Mouse (Mus musculus) brown adipose tissue, adult 24 weeks (tissue): Measurements from ENCODE around the gene Atp5h. TPM values are rescaled to one million over a fixed set of nuclear protein-coding genes. Genes with fewer than 3 reads are reported as not detected.
"Not testable (repeated sequence)": the region's sequence is repeated elsewhere in the genome, so short reads cannot be mapped to it uniquely, and the experiment has no call there.

Experiments
- H3K27ac ChIP-seq: fragments of 200-500 bp; replicated peaks from 2 replicates; pipeline ENCODE4 v1.5.1; 2012; ENCODE audit warnings: low read depth, mild to moderate bottlenecking, low read length
- H3K4me1 ChIP-seq: fragments of 200-500 bp; 2 replicates; pipeline ENCODE4 v1.6.1; 2012; ENCODE audit warnings: low read length, mixed read lengths; ENCODE audit not compliant: control insufficient read depth, insufficient read depth, insufficient read length
- H3K4me3 ChIP-seq: fragments of 200-500 bp; 2 replicates; pipeline ENCODE4 v1.5.1; 2012; ENCODE audit warnings: low read depth, mild to moderate bottlenecking, low read length, moderate library complexity; ENCODE audit not compliant: insufficient read depth
- polyA plus RNA-seq: library from polyadenylated mRNA; stranded (reverse); fragments of >200 nt; gene quantifications from 2 replicates; pipeline ENCODE4 v1.2.4, GENCODE M21; 2012; ENCODE audit not compliant: missing spikeins, insufficient read depth, insufficient read length

Atp5h gene
- polyA plus RNA-seq, 1 experiment = 2,910 TPM

DNA sequence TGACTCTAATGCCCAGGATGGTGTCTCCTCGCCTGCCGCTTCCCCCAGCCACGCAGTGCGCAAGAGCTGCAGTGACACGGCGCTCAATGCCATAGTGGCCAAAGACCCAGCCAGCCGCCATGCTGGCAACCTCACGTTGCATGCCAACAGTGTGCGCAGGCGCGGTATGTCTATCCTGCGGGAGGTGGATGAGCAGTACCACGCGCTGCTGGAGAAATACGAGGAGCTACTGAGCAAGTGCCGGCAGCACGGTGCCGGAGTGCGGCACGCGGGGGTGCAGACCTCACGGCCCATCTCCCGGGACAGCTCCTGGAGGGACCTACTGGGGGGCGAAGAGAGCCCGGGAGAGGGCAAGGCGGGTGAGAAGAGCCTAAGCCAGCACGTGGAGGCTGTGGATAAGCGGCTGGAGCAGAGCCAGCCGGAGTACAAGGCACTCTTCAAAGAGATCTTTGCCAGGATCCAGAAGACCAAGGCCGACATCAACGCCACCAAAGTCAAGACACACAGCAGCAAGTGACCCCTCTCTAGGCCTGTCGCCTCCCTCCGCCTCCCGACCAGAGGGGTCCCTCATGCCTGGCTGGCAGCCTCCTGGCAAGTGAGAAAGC is 25.9 kb downstream of the Atp5h start:
- H3K4me3 ChIP-seq = no peak overlapping the region
- peaks cover 2% of the 10 kb centered on the region; the same call in 1 of the 2 replicates for H3K4me1 ChIP-seq
- no peak overlapping the region for H3K27ac ChIP-seq

DNA sequence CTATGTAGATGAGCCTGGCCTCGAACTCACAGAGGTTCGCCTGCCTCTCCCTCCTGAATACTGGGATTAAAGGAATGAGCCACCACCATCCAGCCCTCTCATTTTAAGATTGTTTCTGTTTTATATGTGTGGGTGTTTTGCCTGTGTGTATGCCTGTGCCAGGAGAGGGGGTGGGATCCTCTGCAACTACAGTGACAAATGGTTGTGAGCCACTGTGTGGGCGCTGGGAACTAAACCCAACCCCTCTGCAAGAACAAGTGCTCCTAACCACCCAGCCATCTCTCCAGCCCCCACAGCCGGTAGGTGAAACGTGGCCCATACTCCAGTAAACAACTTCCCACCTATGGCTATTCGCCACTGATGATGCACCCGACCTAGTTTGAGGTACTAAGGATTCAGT is 28.4 kb downstream of the Atp5h start:
- no peaks in the 10 kb centered on the region for H3K4me1 ChIP-seq
- H3K4me3 ChIP-seq = no peak overlapping the region
- no peak overlapping the region for H3K27ac ChIP-seq

DNA sequence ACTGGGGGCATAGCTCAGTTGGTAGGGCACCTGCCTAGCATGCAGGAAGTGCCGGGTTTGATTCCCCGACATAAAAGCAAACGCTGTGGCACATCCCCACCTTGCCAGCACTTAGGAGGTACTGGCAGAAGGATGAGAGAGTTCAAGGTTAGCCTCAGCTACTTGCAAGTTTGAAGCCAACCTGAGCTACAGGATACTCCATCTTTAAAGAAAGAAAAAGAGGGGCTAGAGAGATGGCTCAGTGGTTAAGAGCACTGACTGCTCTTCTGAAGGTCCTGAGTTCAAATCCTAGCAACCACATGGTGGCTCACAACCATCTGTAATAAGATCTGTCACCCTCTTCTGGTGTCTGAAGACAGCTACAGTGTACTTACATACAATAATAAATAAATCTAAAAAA is 32.9 kb downstream of the Atp5h start:
- not testable (repeated sequence) for H3K4me3 ChIP-seq, H3K27ac ChIP-seq
- peaks cover 13% of the 10 kb centered on the region; the same call in 1 of the 2 replicates for H3K4me1 ChIP-seq

DNA sequence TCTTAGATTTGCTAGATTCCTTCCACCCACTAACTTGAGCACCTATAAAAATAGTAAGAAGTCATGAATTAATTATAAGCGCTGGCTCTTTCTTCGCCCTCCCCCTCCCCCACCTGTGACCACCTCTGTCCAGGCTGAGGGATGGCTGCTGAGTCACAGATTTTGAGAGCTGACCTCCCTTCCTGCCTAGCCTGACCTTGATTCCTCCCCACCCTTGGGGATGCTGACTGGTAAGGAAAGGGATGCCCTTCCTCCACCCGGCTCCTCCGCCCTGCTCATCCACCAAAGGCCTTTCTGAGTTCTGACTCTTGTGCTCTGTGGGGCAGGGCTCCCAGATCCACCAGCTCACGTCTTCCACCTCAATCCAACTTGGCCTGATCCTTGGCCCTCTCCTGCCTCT is 35.2 kb downstream of the Atp5h start:
- Histone ChIP-seq H3K4me3 (no peak overlapping the region), H3K4me1 (peaks cover 13% of the 10 kb centered on the region; the same call in 1 of the 2 replicates), H3K27ac (no peak overlapping the region)

DNA sequence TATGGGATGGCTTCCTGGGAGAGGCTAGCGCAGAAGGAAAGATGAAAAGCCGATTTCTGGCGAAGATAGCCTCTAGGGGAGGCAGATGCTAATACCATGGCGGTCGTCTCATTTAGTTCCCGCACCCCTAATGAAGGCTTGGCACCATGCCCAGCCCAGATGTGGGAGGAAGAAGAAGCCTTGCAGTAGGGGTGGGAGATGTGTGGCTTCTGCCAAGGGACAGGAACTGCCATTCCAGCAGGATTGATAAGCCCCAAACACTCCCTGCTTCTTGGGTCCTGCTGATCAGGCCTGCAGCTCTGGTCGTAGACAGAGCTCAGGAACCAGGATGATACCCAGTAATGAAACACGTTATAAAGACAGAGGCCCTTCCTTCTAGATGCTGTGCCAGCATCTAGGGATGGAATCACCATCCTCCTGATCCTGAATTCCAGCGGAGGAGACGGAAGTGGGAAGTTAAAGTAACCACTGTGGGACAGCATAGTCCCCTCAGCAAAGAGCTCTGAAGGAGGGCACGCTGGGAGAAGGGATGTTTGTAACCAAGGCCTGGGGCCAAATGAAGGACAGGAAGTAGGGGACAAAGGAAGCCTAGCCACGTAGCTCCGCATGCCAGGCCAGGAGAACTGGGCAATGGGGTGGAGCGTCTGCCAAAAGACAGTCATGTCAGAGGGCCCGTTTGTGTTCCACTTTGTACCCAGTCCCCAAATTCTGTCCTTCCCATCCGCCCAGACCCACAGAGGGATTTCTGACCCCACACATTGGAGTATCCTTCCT is 35.9 kb downstream of the Atp5h start:
- no peak overlapping the region for H3K4me3 ChIP-seq
- peaks cover 13% of the 10 kb centered on the region; the same call in 1 of the 2 replicates for H3K4me1 ChIP-seq
- H3K27ac ChIP-seq = no peak overlapping the region; the same call in 1 of the 2 replicates

DNA sequence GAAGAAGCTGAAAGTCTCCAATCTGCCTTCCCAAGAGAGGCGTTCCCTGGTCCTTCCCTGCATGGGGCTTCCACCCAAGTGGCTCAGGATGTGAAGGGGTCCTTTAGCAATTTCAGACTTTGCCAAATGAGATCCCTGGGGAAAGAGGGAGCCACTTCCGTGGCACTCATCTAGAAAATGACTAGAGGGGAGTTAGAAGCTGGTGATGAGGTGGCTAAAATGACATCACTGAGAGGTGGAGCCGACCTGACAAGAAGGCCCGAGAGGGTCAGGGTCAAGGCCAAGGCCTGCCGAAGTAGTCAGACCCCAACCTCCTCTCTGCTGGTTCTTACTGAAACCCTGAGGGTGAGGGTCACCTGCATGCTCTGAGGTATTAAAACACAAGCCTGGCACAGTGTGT is 36.9 kb downstream of the Atp5h start:
- Histone ChIP-seq H3K27ac (no peak overlapping the region; the same call in 1 of the 2 replicates), H3K4me1 (peaks cover 13% of the 10 kb centered on the region; the same call in 1 of the 2 replicates), H3K4me3 (peak overlapping the region; percentile 75)

DNA sequence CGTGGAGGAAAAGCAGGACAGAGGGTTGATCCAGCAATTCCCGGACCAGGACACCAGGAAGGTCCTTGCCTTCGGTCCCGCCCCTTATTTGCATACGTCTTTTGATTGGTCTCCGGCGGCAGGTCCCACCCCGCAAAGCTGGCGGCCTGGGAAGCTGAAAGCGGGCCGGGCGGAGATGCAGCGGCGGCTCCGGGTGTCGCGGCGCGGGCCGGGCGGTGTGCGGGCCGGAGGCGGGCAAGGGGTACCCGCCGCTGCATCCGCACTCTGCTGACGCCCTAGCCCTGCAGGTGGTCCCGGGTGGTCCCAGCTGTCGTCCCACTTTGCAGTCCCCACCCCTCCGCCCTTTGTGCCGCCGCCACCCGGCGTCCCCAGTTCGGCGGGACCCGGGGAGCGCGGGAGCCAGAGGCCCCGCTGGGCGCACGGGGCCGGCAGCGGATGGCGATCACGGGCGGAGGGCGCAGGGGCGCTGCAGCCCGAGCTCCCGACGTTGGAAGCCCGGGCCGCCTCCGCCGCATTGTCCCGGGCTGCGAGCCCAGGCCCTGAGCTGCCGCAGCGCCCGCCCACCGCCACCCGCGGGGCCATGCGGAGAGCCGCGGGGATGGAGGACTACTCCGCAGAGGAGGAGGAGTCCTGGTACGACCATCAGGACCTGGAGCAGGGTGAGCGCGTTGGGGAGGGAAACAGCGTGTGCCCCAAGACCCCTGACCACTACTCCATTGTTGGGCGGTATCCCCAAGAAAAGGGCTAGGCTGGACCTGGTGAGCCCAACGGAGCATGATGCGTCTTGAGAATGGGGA is 37.8 kb downstream of the Atp5h start, which contains the start of gene Cdr2l:
TSS of gene Cdr2l (plus strand) at position 174 of the 797 bp plus-strand sequence.
- peak within 1 kb of the TSS; percentile 52 for H3K27ac ChIP-seq
- peak within 1 kb of the TSS; percentile 75 for H3K4me3 ChIP-seq
- H3K4me1 ChIP-seq = peaks cover 13% of the 10 kb centered on the region; the same call in 1 of the 2 replicates

DNA sequence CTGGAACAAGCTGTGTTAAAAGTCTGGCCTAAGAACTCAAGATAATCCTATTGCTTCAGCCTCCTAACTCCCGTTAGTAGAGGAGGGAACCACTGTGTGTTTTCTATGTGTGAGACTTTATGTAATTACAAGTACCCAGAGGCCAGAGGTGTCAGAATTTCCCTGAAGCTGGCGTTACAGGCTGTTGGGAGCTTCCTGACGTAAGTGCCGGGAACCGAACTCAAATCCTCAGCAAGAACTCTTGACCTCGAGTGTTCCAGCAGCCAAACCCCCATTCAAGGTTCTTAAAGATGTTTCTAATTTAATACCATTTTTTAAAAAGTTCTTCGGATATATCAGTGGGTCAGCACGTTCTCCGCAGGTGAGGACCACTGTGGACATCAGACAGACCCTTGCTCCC is 38.5 kb downstream of the Atp5h start:
- Histone ChIP-seq H3K27ac (peak overlapping the region; percentile 52), H3K4me3 (peak overlapping the region; percentile 75), H3K4me1 (peaks cover 13% of the 10 kb centered on the region; the same call in 1 of the 2 replicates)

DNA sequence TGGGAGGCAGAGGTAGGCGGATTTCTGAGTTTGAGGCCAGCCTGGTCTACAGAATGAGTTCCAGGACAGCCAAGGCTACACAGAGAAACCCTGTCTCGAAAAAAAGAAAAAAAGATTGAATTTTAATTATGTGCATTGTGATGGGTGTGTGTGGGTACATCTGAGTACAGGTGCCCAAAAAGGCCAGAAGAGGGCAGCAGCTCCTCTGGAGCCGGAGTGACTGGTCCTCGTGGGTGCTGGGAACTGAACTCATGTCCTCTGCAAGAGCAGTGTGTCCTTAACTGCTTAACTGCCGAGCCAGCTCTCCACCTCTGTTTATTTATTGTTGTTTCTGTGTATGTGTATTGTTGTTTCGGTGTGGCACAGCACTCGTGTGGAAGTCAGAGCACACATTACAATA is 41.9 kb downstream of the Atp5h start:
- no peak overlapping the region for H3K27ac ChIP-seq
- H3K4me1 ChIP-seq = 0 out of 2 replicates have a peak, but pooled peaks cover 4% of the 10 kb centered on the region
- H3K4me3 ChIP-seq = no peak overlapping the region

DNA sequence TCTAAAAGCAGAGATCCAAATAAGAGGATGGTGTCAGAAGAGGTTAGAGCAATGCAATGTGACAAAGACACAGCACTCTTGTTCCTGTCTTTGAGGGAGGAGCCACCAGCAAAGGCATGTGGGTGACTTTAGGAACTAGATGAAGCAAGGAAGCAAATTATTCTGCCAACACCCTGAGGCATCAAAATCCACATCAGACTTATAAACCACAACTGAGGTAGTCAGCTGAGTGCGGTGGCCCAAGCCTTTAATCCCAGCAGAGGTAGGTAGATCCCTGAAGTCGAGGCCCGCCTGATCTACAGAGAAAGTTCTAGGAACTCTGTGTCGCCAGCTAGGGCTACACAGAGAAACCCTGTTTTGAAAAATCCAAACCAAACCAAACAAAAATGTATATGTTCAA is 42.5 kb downstream of the Atp5h start:
- Histone ChIP-seq H3K27ac (no peak overlapping the region), H3K4me3 (no peak overlapping the region), H3K4me1 (0 out of 2 replicates have a peak, but pooled peaks cover 4% of the 10 kb centered on the region)

DNA sequence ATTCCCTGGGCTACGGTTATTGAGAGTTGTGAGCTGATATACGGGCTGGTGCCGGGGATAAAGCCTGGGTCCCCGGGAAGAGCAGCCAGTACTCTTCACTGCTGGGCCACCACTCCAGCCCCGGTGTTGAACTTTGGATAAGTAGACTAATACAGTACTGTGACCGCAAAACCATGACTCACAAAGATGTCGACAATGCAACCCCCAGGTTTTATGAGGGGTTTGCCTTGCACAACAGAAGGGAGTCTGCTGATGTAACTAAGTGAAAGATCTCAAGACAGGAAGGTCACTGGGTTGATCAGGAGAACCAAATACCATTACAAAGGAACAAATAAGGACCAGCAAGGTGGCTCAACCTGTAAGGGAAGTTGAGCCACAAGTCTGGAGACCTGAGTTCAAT is 43.0 kb downstream of the Atp5h start:
- Histone ChIP-seq H3K4me3 (no peak overlapping the region), H3K27ac (no peak overlapping the region), H3K4me1 (0 out of 2 replicates have a peak, but pooled peaks cover 4% of the 10 kb centered on the region)

DNA sequence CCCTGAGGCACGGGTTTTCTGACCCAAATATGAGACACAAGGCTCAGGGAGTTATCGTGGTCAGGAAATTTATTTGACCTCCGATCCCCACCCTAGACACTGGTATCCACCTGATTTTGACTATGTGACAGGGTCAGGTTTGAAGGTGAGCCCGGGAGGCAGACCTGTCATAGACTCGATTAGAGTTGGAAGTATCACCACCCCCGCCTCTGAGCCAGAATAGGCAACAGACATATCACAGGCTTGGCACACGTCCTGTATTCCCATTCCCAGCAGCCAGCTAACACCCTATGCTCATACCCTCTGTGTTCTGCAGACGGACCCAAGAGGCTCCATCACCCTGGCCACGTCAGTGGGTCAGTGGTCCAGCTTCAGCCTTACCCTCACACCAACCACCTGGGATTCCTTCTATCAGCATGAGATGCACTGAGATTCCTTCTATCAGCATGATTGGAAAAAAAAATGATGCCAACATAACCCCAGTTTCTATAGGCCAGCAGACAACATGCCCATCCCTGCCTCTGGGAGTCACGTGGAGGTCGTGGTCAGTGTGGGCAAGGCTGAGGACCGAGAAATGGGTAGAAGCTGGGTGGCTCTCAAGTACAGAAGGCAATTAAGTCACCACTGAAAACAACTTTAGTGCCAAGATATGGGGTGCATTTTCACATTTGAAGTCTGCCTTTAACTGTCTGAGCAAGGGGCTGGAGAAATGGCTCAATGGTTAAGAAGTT is 44.9 kb downstream of the Atp5h start:
- 0 out of 2 replicates have a peak, but pooled peaks cover 4% of the 10 kb centered on the region for H3K4me1 ChIP-seq
- H3K27ac ChIP-seq = no peak overlapping the region

DNA sequence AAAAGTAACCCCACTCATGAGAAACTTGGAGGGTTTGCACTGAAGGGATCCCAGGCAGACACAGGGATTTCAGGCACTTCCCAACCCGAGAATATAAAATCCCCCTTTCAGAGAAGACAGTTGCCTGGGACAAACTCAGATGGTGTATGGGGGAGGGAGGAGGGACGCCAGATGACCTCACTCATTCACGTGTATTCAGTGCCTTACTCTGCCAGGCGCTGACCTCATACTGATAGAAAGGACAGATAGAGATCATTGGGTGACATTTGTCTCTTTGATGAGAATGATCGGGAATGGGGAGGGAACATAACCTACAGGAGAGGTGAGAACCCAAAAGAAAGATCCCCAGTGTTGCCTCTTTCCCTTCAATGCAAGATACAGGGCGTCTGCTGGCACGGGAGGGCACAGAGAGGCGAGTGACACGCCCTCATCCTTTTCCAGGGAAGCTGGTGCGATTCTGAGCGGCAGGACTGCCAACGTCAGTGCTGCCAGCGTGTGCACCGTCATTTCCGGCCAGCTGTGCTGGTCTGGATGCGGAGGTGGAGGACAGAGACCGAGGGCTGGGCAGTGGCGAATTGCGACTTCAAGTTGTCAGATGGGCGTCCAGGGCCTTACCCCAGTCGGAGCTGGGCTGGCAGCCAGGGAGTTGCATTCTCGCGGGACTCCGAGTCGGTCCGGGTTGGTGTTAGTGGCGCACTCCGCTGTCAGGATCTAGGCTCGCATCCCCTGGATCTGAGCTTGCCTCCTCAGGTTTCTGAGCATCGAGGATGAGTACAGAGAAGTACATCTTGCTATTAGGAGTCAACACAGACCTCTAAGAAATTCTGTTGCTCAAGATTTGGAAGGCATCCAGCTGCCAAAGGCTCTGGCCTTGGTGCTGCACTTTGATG is 45.7 kb downstream of the Atp5h start:
- Histone ChIP-seq H3K4me1 (0 out of 2 replicates have a peak, but pooled peaks cover 4% of the 10 kb centered on the region), H3K4me3 (peak overlapping the region; percentile 46), H3K27ac (no peak overlapping the region)

More for the DNA sequence above, 44.9 kb downstream of the Atp5h start:
- peak overlapping the region; percentile 46; the same call in 1 of the 2 replicates for H3K4me3 ChIP-seq
